Mouse (Mus musculus): Measurements from ENCODE around the gene Ift74.

DNA sequence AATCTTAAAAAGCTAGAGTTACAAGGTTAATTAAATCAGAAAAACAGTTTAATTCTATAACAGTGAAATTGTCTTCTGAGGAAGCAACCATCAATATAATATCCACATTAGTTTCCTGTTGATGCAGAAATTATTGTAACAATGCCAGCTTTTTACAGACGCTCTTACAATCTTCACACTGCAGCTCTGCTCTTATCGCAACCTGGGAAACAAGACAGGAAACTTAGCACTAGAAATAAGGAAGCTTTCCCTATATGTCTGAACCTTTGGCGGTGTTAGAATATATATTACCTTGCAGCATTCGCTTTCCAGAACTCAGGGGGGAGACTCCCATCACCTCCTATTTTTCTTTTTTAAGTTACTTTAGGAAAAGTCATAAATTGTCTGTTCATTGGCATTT is 76.8 kb downstream of the Ift74 start:
- TF ChIP-seq CTCF (IDR thresholded peaks at IDR 0.05) (no peak), POLR2A (IDR thresholded peaks at IDR 0.05; ENCODE audit: insufficient read depth, low read depth, low read length) (no peak)
